Mouse (Mus musculus) liver, embryonic 11.5 days (tissue): ENCODE data around the gene Rapgef5. TPM values are rescaled to one million over a fixed set of nuclear protein-coding genes. Genes with fewer than 3 reads are reported as not detected.

Experiments used
- ATAC-seq: fragments of 200-750 bp; cut with Nextera tagmentation; replicated peaks from 2 replicates; pipeline ENCODE4 v1.8.0; 2017; ENCODE audit warnings: moderate number of reproducible peaks, mild to moderate bottlenecking, moderate TSS enrichment, moderate library complexity; ENCODE audit not compliant: low FRiP score
- DNase-seq: peaks from one replicate; pipeline ENCODE4 v3.0.0-alpha.2; 2017; ENCODE audit warnings: low spot score
- H3K27ac ChIP-seq: fragments of 300-500 bp; sonication (generic); 2 replicates; pipeline ENCODE4 v1.5.1; 2014; ENCODE audit warnings: mild to moderate bottlenecking, low read depth, low read length, control low read depth
- H3K27me3 ChIP-seq: fragments of 300-500 bp; sonication (generic); replicated peaks from 2 replicates; pipeline ENCODE4 v1.6.1; 2014; ENCODE audit warnings: low read length, mixed read lengths; ENCODE audit not compliant: control insufficient read depth, insufficient read depth
- H3K36me3 ChIP-seq: fragments of 300-500 bp; sonication (generic); 2 replicates; pipeline ENCODE4 v1.6.1; 2014; ENCODE audit warnings: mild to moderate bottlenecking, low read length, moderate library complexity, mixed read lengths; ENCODE audit not compliant: control insufficient read depth, insufficient read depth
- H3K4me1 ChIP-seq: fragments of 300-500 bp; sonication (generic); replicated peaks from 2 replicates; pipeline ENCODE4 v1.6.1; 2014; ENCODE audit warnings: low read length, mixed read lengths; ENCODE audit not compliant: control insufficient read depth, insufficient read depth
- H3K4me2 ChIP-seq: fragments of 300-500 bp; sonication (generic); 2 replicates; pipeline ENCODE4 v1.6.1; 2014; ENCODE audit warnings: mild to moderate bottlenecking, control low read depth, moderate library complexity
- H3K4me3 ChIP-seq: fragments of 300-500 bp; sonication (generic); 2 replicates; pipeline ENCODE4 v1.5.1; 2014; ENCODE audit warnings: low read depth, low read length, control low read depth
- H3K9ac ChIP-seq: fragments of 300-500 bp; sonication (generic); 2 replicates; pipeline ENCODE4 v1.6.1; 2014; ENCODE audit warnings: low read depth, low read length, control low read depth
- H3K9me3 ChIP-seq: fragments of 300-500 bp; sonication (generic); 2 replicates; pipeline ENCODE4 v1.6.1; 2016; ENCODE audit warnings: low read length, inconsistent platforms, mixed read lengths; ENCODE audit not compliant: control insufficient read depth
- WGBS: fragments of 180-500 bp; shearing (Covaris S2); extraction: QIAGEN DNeasy Blood & Tissue Kit; methylation state at CpG from one replicate; pipeline ENCODE4 v1.1.7; 2014; 5-methylcytosine and 5-hydroxymethylcytosine counted together
- polyA plus RNA-seq: library from polyadenylated mRNA; unstranded; fragments of >200 nt; fragmentation: Nextera tagmentation; extraction: Ambion mirVana; gene quantifications from 2 replicates; pipeline ENCODE4 v1.2.1, GENCODE M21; 2014

Gene Rapgef5
- polyA plus RNA-seq, 1 experiment from 2014 or later: 2.6 TPM

- Histone ChIP-seq H3K4me3 (no peak overlapping the region), H3K9ac (no peak overlapping the region), H3K9me3 (no peaks in the 10 kb centered on the region), H3K4me2 (no peak overlapping the region), H3K36me3 (no peaks in the 10 kb centered on the region), H3K27me3 (peaks cover 21% of the 10 kb centered on the region; the same call in 1 of the 2 replicates), H3K4me1 (no peaks in the 10 kb centered on the region; the same call in 1 of the 2 replicates), H3K27ac (no peak overlapping the region)
- DNase-seq (no peak), ATAC-seq (peak; percentile 51; the same call in 1 of the 2 replicates)
- 64% methylated on average over 6 of the region's 6 CpGs for WGBS
Measured at GRCm38 (mm10) chr12:117545277-117545676, 29.0 kb downstream of the Rapgef5 start.

GRCm38 (mm10) chr12:117553353-117553752 is 37.1 kb downstream of the Rapgef5 start:
- DNase-seq: no peak
- no peaks in the 10 kb centered on the region for H3K36me3 ChIP-seq
- no peaks in the 10 kb centered on the region for H3K9me3 ChIP-seq

GRCm38 (mm10) chr12:117554612-117555063 is 38.4 kb downstream of the Rapgef5 start:
- ATAC-seq (peak; percentile 67), DNase-seq (no peak)
- no peaks in the 10 kb centered on the region for H3K36me3 ChIP-seq
- WGBS: 79% methylated on average over 1 of the region's 1 CpGs
- H3K4me2 ChIP-seq: no peak overlapping the region
- no peaks in the 10 kb centered on the region; the same call in 1 of the 2 replicates for H3K27me3 ChIP-seq
- H3K4me3 ChIP-seq: no peak overlapping the region
- H3K9ac ChIP-seq: no peak overlapping the region
- no peak overlapping the region for H3K27ac ChIP-seq
- no peaks in the 10 kb centered on the region for H3K4me1 ChIP-seq
- H3K9me3 ChIP-seq: no peaks in the 10 kb centered on the region

More at GRCm38 (mm10) chr12:117553353-117553752, 37.1 kb downstream of the Rapgef5 start:
- Histone ChIP-seq H3K27me3 (peaks cover 10% of the 10 kb centered on the region; the same call in 1 of the 2 replicates), H3K9ac (no peak overlapping the region), H3K4me2 (no peak overlapping the region), H3K4me3 (no peak overlapping the region), H3K4me1 (no peaks in the 10 kb centered on the region), H3K27ac (no peak overlapping the region)
- ATAC-seq: no peak
- 87% methylated on average over 5 of the region's 5 CpGs for WGBS

GRCm38 (mm10) chr12:117560450-117560849 is 44.2 kb downstream of the Rapgef5 start:
- Histone ChIP-seq H3K27me3 (no peaks in the 10 kb centered on the region; the same call in 1 of the 2 replicates), H3K4me1 (no peaks in the 10 kb centered on the region), H3K4me2 (peak overlapping the region; percentile 5), H3K9me3 (no peaks in the 10 kb centered on the region), H3K9ac (no peak overlapping the region), H3K36me3 (no peaks in the 10 kb centered on the region), H3K4me3 (no peak overlapping the region), H3K27ac (no peak overlapping the region)
- 43% methylated on average over 11 of the region's 11 CpGs for WGBS
- ATAC-seq (peak; percentile 58; the same call in 1 of the 2 replicates), DNase-seq (no peak)

GRCm38 (mm10) chr12:117561411-117562059 is 45.3 kb downstream of the Rapgef5 start:
- WGBS: 83% methylated on average over 6 of the region's 6 CpGs

GRCm38 (mm10) chr12:117562085-117562484 is 45.8 kb downstream of the Rapgef5 start:
- H3K9ac ChIP-seq: no peak overlapping the region
- no peak overlapping the region for H3K27ac ChIP-seq
- H3K36me3 ChIP-seq: no peaks in the 10 kb centered on the region
- ATAC-seq: 0 out of 2 replicates have a peak, but pooled peaks have one; percentile 4
- no peaks in the 10 kb centered on the region for H3K4me1 ChIP-seq
- no peaks in the 10 kb centered on the region; the same call in 1 of the 2 replicates for H3K27me3 ChIP-seq
- no peaks in the 10 kb centered on the region for H3K9me3 ChIP-seq
- DNase-seq: no peak
- H3K4me2 ChIP-seq: no peak overlapping the region
- H3K4me3 ChIP-seq: no peak overlapping the region
- 93% methylated on average over 3 of the region's 3 CpGs for WGBS

More at GRCm38 (mm10) chr12:117561411-117562059, 45.3 kb downstream of the Rapgef5 start:
- ATAC-seq: no peak
- H3K4me2 ChIP-seq: no peak overlapping the region
- no peaks in the 10 kb centered on the region for H3K36me3 ChIP-seq
- H3K4me1 ChIP-seq: no peaks in the 10 kb centered on the region
- no peaks in the 10 kb centered on the region; the same call in 1 of the 2 replicates for H3K27me3 ChIP-seq
- H3K27ac ChIP-seq: no peak overlapping the region
- no peak for DNase-seq
- H3K9me3 ChIP-seq: no peaks in the 10 kb centered on the region
- no peak overlapping the region for H3K9ac ChIP-seq
- H3K4me3 ChIP-seq: no peak overlapping the region

GRCm38 (mm10) chr12:117563859-117564258 is 47.6 kb downstream of the Rapgef5 start:
- no peak overlapping the region for H3K27ac ChIP-seq
- no peaks in the 10 kb centered on the region for H3K9me3 ChIP-seq
- ATAC-seq (no peak), DNase-seq (no peak)
- H3K4me2 ChIP-seq: no peak overlapping the region
- no peaks in the 10 kb centered on the region for H3K4me1 ChIP-seq
- no peaks in the 10 kb centered on the region for H3K27me3 ChIP-seq
- no peak overlapping the region for H3K9ac ChIP-seq
- no peaks in the 10 kb centered on the region for H3K36me3 ChIP-seq
- 72% methylated on average over 6 of the region's 6 CpGs for WGBS
- H3K4me3 ChIP-seq: no peak overlapping the region

GRCm38 (mm10) chr12:117566298-117566697 is 50.0 kb downstream of the Rapgef5 start:
- no peak overlapping the region for H3K4me3 ChIP-seq
- no peaks in the 10 kb centered on the region for H3K36me3 ChIP-seq
- H3K9ac ChIP-seq: no peak overlapping the region
- H3K9me3 ChIP-seq: no peaks in the 10 kb centered on the region
- H3K4me1 ChIP-seq: no peaks in the 10 kb centered on the region
- no peak overlapping the region for H3K4me2 ChIP-seq
- no peak overlapping the region for H3K27ac ChIP-seq
- ATAC-seq (no peak), DNase-seq (no peak)
- no peaks in the 10 kb centered on the region for H3K27me3 ChIP-seq
- WGBS: 79% methylated on average over 4 of the region's 4 CpGs

- ATAC-seq (no peak), DNase-seq (no peak)
- H3K4me2 ChIP-seq: no peak overlapping the region
- no peaks in the 10 kb centered on the region for H3K4me1 ChIP-seq
- no peaks in the 10 kb centered on the region for H3K9me3 ChIP-seq
- no peaks in the 10 kb centered on the region for H3K36me3 ChIP-seq
- no peak overlapping the region for H3K4me3 ChIP-seq
- H3K27me3 ChIP-seq: no peaks in the 10 kb centered on the region
- no peak overlapping the region for H3K27ac ChIP-seq
- WGBS: 61% methylated on average over 2 of the region's 2 CpGs
- H3K9ac ChIP-seq: no peak overlapping the region
Measured at GRCm38 (mm10) chr12:117569671-117570070, 53.4 kb downstream of the Rapgef5 start.
